Mouse (Mus musculus) midbrain, embryonic 10.5 days (tissue): ENCODE data around the gene Palmd. TPM values are rescaled to one million over a fixed set of nuclear protein-coding genes. Genes with fewer than 3 reads are reported as not detected.
A peak's percentile ranks its signal among the peaks of the same experiment; 100 is the strongest.

Experiments used
- DNase-seq: peaks from one replicate; pipeline ENCODE4 v3.0.0-alpha.2; 2017; ENCODE audit warnings: low spot score
- H3K27ac ChIP-seq: fragments of 300-500 bp; sonication (generic); replicated peaks from 2 replicates; pipeline ENCODE4 v1.5.1; 2016; ENCODE audit warnings: mild to moderate bottlenecking
- H3K27me3 ChIP-seq: fragments of 300-500 bp; sonication (generic); 2 replicates; pipeline ENCODE4 v1.6.1; 2016; ENCODE audit warnings: low read depth, mild to moderate bottlenecking; ENCODE audit not compliant: poor library complexity, severe bottlenecking
- H3K36me3 ChIP-seq: fragments of 300-500 bp; sonication (generic); 2 replicates; pipeline ENCODE4 v1.6.1; 2016; ENCODE audit warnings: mild to moderate bottlenecking, moderate library complexity
- H3K4me1 ChIP-seq: fragments of 300-500 bp; sonication (generic); 2 replicates; pipeline ENCODE4 v1.6.1; 2016
- H3K4me3 ChIP-seq: fragments of 300-500 bp; sonication (generic); 2 replicates; pipeline ENCODE4 v1.5.1; 2016; ENCODE audit warnings: mild to moderate bottlenecking, moderate library complexity
- H3K9me3 ChIP-seq: fragments of 300-500 bp; sonication (generic); replicated peaks from 2 replicates; pipeline ENCODE4 v1.6.1; 2016; ENCODE audit warnings: mild to moderate bottlenecking
- WGBS: fragments of 180-500 bp; shearing (Covaris S2); methylation state at CpG from one replicate; pipeline ENCODE4 v1.1.7; 2016; 5-methylcytosine and 5-hydroxymethylcytosine counted together
- polyA plus RNA-seq: library from polyadenylated mRNA; unstranded; fragments of >200 nt; fragmentation: Nextera tagmentation; extraction: Ambion mirVana; gene quantifications from 2 replicates; pipeline ENCODE4 v1.2.1, GENCODE M21; 2016

Gene Palmd
- polyA plus RNA-seq, 1 experiment from 2014 or later = 1.2 TPM

GRCm38 (mm10) chr3:116914931-116915330 lies 53.9 kb downstream of the Palmd start:
- H3K9me3 ChIP-seq = no peaks in the 10 kb centered on the region
- no peaks in the 10 kb centered on the region for H3K4me1 ChIP-seq
- no peak overlapping the region for H3K4me3 ChIP-seq
- no peak overlapping the region for H3K27ac ChIP-seq
- WGBS = 81% methylated on average over 3 of the region's 3 CpGs
- DNase-seq = no peak
- no peaks in the 10 kb centered on the region for H3K36me3 ChIP-seq
- H3K27me3 ChIP-seq = no peaks in the 10 kb centered on the region

- WGBS = 93% methylated on average over 6 of the region's 6 CpGs
- Histone ChIP-seq H3K27me3 (no peaks in the 10 kb centered on the region), H3K9me3 (no peaks in the 10 kb centered on the region), H3K27ac (no peak overlapping the region), H3K36me3 (no peaks in the 10 kb centered on the region), H3K4me1 (no peaks in the 10 kb centered on the region), H3K4me3 (no peak overlapping the region)
- no peak for DNase-seq
Measured at GRCm38 (mm10) chr3:116914374-116914773, 54.4 kb downstream of the Palmd start.

GRCm38 (mm10) chr3:116906596-116906995 lies 62.2 kb downstream of the Palmd start:
- no peak overlapping the region for H3K27ac ChIP-seq
- H3K4me3 ChIP-seq = no peak overlapping the region
- no peaks in the 10 kb centered on the region for H3K9me3 ChIP-seq
- 79% methylated on average over 9 of the region's 9 CpGs for WGBS
- H3K36me3 ChIP-seq = no peaks in the 10 kb centered on the region
- DNase-seq = no peak
- H3K4me1 ChIP-seq = no peaks in the 10 kb centered on the region
- no peaks in the 10 kb centered on the region for H3K27me3 ChIP-seq

GRCm38 (mm10) chr3:116905898-116906297 lies 62.9 kb downstream of the Palmd start:
- Histone ChIP-seq H3K9me3 (no peaks in the 10 kb centered on the region), H3K27ac (no peak overlapping the region), H3K36me3 (no peaks in the 10 kb centered on the region), H3K4me1 (no peaks in the 10 kb centered on the region), H3K27me3 (no peaks in the 10 kb centered on the region), H3K4me3 (no peak overlapping the region)
- no peak for DNase-seq
- WGBS = 90% methylated on average over 16 of the region's 16 CpGs

GRCm38 (mm10) chr3:116904158-116904557 lies 64.6 kb downstream of the Palmd start:
- no peak overlapping the region for H3K4me3 ChIP-seq
- no peak overlapping the region for H3K27ac ChIP-seq
- no peaks in the 10 kb centered on the region for H3K27me3 ChIP-seq
- no peaks in the 10 kb centered on the region for H3K4me1 ChIP-seq
- 21% methylated on average over 6 of the region's 6 CpGs for WGBS
- DNase-seq = peak; percentile 64
- no peaks in the 10 kb centered on the region for H3K36me3 ChIP-seq
- no peaks in the 10 kb centered on the region for H3K9me3 ChIP-seq

- no peak for DNase-seq
- no peaks in the 10 kb centered on the region for H3K36me3 ChIP-seq
- H3K27ac ChIP-seq = no peak overlapping the region
- no peak overlapping the region for H3K4me3 ChIP-seq
- peaks cover 9% of the 10 kb centered on the region for H3K4me1 ChIP-seq
- 88% methylated on average over 9 of the region's 9 CpGs for WGBS
- no peaks in the 10 kb centered on the region for H3K27me3 ChIP-seq
- no peaks in the 10 kb centered on the region for H3K9me3 ChIP-seq
Measured at GRCm38 (mm10) chr3:116892872-116893271, 75.9 kb downstream of the Palmd start.

- 94% methylated on average over 6 of the region's 6 CpGs for WGBS
- no peaks in the 10 kb centered on the region for H3K36me3 ChIP-seq
- peak overlapping the region; percentile 52; the same call in 1 of the 2 replicates for H3K27ac ChIP-seq
- DNase-seq = no peak
- peaks cover 9% of the 10 kb centered on the region for H3K4me1 ChIP-seq
- no peak overlapping the region for H3K4me3 ChIP-seq
- no peaks in the 10 kb centered on the region for H3K9me3 ChIP-seq
- no peaks in the 10 kb centered on the region for H3K27me3 ChIP-seq
Measured at GRCm38 (mm10) chr3:116892206-116892563, 76.6 kb downstream of the Palmd start.

- no peak for DNase-seq
- 71% methylated on average over 17 of the region's 17 CpGs for WGBS
- H3K36me3 ChIP-seq = no peaks in the 10 kb centered on the region
- no peaks in the 10 kb centered on the region for H3K9me3 ChIP-seq
- H3K27ac ChIP-seq = peak overlapping the region; percentile 52; the same call in 1 of the 2 replicates
- no peak overlapping the region for H3K4me3 ChIP-seq
- H3K4me1 ChIP-seq = peaks cover 9% of the 10 kb centered on the region
- H3K27me3 ChIP-seq = no peaks in the 10 kb centered on the region
Measured at GRCm38 (mm10) chr3:116891436-116892205, 77.2 kb downstream of the Palmd start.

GRCm38 (mm10) chr3:116890576-116890975 lies 78.2 kb downstream of the Palmd start:
- no peak for DNase-seq
- Histone ChIP-seq H3K27me3 (no peaks in the 10 kb centered on the region), H3K4me1 (peaks cover 9% of the 10 kb centered on the region), H3K4me3 (no peak overlapping the region), H3K27ac (no peak overlapping the region), H3K36me3 (no peaks in the 10 kb centered on the region), H3K9me3 (no peaks in the 10 kb centered on the region)
- 96% methylated on average over 4 of the region's 4 CpGs for WGBS

GRCm38 (mm10) chr3:116889358-116889757 lies 79.4 kb downstream of the Palmd start:
- WGBS = 96% methylated on average over 7 of the region's 7 CpGs
- Histone ChIP-seq H3K36me3 (peaks cover 2% of the 10 kb centered on the region; the same call in 1 of the 2 replicates), H3K4me3 (no peak overlapping the region), H3K9me3 (no peaks in the 10 kb centered on the region), H3K27me3 (no peaks in the 10 kb centered on the region), H3K27ac (no peak overlapping the region), H3K4me1 (peaks cover 9% of the 10 kb centered on the region)
- DNase-seq = no peak

- Histone ChIP-seq H3K27me3 (no peaks in the 10 kb centered on the region), H3K4me3 (no peak overlapping the region), H3K36me3 (peaks cover 2% of the 10 kb centered on the region; the same call in 1 of the 2 replicates), H3K4me1 (no peaks in the 10 kb centered on the region), H3K27ac (no peak overlapping the region), H3K9me3 (no peaks in the 10 kb centered on the region)
- DNase-seq = no peak
- 93% methylated on average over 8 of the region's 8 CpGs for WGBS
Measured at GRCm38 (mm10) chr3:116884941-116885340, 83.8 kb downstream of the Palmd start.

- H3K27ac ChIP-seq = no peak overlapping the region
- WGBS = 95% methylated on average over 14 of the region's 14 CpGs
- no peak for DNase-seq
Measured at GRCm38 (mm10) chr3:116882221-116882960, 86.4 kb downstream of the Palmd start.

GRCm38 (mm10) chr3:116870372-116870771 lies 98.4 kb downstream of the Palmd start:
- no peak overlapping the region for H3K4me3 ChIP-seq
- 52% methylated on average over 3 of the region's 3 CpGs for WGBS
- no peak for DNase-seq
- no peaks in the 10 kb centered on the region for H3K9me3 ChIP-seq
- no peak overlapping the region for H3K27ac ChIP-seq
- H3K27me3 ChIP-seq = no peaks in the 10 kb centered on the region
- H3K36me3 ChIP-seq = no peaks in the 10 kb centered on the region
- H3K4me1 ChIP-seq = no peaks in the 10 kb centered on the region

More at GRCm38 (mm10) chr3:116882221-116882960, 86.4 kb downstream of the Palmd start:
- H3K36me3 ChIP-seq = peaks cover 4% of the 10 kb centered on the region
- no peaks in the 10 kb centered on the region for H3K4me1 ChIP-seq
- no peaks in the 10 kb centered on the region for H3K9me3 ChIP-seq
- H3K27me3 ChIP-seq = no peaks in the 10 kb centered on the region
- no peak overlapping the region for H3K4me3 ChIP-seq
